Mouse (Mus musculus): ENCODE measurements around the gene Rtn4. TPM values are rescaled to one million over a fixed set of nuclear protein-coding genes. Genes with fewer than 3 reads are reported as not detected.

The Rtn4 gene
- total and polyA plus RNA-seq, 2 experiments from 2014 or later = 167 to 400 TPM

DNA sequence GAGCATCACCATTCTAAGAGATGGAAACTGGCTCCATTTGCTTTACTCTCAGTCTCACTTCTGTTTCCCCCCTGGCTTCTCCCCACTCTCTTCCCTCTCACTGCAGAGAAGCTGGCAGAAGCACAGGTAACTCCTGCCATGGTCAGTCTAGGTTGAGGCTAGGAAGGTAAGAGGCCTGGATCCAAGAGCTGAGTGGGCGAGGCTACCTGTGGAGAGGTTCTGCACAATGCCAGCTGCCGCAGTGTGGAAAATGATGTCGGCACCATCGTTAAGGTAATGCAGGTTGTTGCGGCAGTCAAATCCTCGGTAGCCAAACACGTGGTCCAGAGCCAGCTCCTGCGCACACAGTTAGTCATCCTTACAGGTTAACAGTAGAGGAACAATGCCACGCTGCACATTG lies 68.6 kb downstream of the Rtn4 start:
- 91% methylated on average over 9 of the region's 9 CpGs for WGBS
- H3K4me1 ChIP-seq (ENCODE audit: insufficient read depth) = no peaks in the 10 kb centered on the region
- ATAC-seq = no peak
- H3K4me3 ChIP-seq (ENCODE audit: low read depth, low read length) = no peak overlapping the region
- no peaks in the 10 kb centered on the region for H3K27me3 ChIP-seq (ENCODE audit: insufficient read depth, low read length)
- H3K9me3 ChIP-seq (ENCODE audit: low read length) = no peaks in the 10 kb centered on the region
- no peak overlapping the region for H3K4me2 ChIP-seq (ENCODE audit: low read depth)
- H3K27ac ChIP-seq (ENCODE audit: low read depth, low read length) = no peak overlapping the region
- H3K9ac ChIP-seq = no peak overlapping the region
- no peak for TF ChIP-seq CTCF (IDR thresholded peaks at IDR 0.05; ENCODE audit: low read depth)
- peaks cover 11% of the 10 kb centered on the region; the same call in 1 of the 2 replicates for H3K36me3 ChIP-seq (ENCODE audit: insufficient read depth)
- no peak for DNase-seq

DNA sequence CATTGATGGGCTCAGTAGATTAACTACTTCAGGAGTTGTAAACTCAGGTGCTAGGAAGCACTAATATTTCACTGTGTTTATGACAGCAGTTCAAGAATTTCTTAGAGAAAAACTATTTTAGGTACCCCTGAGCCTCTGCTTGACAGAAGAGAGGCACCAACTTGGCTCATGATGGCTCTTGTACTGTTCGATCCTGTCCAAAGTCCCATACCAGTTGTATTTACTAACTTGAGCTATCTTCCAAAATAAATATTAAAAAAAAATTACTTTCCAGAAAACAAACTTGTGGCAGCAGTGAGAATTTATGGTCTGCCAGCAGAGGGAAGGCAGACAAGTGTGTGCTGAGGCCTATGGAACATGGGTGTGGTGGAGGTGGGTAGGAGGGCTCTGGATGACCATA lies 70.0 kb downstream of the Rtn4 start:
- Histone ChIP-seq H3K4me1 (ENCODE audit: insufficient read depth) (no peaks in the 10 kb centered on the region), H3K9ac (no peak overlapping the region), H3K36me3 (ENCODE audit: insufficient read depth) (peaks cover 11% of the 10 kb centered on the region; the same call in 1 of the 2 replicates), H3K4me3 (ENCODE audit: low read depth, low read length) (no peak overlapping the region), H3K9me3 (ENCODE audit: low read length) (no peaks in the 10 kb centered on the region), H3K4me2 (ENCODE audit: low read depth) (no peak overlapping the region), H3K27me3 (ENCODE audit: insufficient read depth, low read length) (no peaks in the 10 kb centered on the region), H3K27ac (ENCODE audit: low read depth, low read length) (no peak overlapping the region)
- no peak for ATAC-seq
- 94% methylated on average over 1 of the region's 1 CpGs for WGBS
- DNase-seq = no peak
- TF ChIP-seq CTCF (IDR thresholded peaks at IDR 0.05; ENCODE audit: low read depth) = no peak

DNA sequence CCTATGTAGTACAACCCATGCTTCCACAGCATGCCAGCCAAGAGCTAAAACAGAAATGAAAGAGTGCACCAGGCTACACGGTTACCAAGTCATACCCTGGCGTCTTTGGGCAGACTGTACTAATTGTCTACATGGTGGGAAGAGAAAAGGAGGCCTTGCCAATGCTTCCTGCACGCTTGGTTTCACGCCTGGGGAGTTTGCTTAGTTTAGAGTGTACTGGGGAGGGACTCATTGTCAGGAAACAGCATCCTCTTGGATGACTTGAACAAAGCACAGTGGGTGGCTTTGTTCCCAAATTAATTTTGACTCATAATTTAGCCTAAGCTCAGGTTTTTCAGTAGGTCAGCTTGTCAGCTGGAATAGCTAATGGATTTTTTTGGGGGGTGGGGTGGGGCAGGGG lies 72.3 kb downstream of the Rtn4 start:
- no peak for DNase-seq
- ATAC-seq = no peak
- WGBS = 17% methylated on average over 4 of the region's 4 CpGs

DNA sequence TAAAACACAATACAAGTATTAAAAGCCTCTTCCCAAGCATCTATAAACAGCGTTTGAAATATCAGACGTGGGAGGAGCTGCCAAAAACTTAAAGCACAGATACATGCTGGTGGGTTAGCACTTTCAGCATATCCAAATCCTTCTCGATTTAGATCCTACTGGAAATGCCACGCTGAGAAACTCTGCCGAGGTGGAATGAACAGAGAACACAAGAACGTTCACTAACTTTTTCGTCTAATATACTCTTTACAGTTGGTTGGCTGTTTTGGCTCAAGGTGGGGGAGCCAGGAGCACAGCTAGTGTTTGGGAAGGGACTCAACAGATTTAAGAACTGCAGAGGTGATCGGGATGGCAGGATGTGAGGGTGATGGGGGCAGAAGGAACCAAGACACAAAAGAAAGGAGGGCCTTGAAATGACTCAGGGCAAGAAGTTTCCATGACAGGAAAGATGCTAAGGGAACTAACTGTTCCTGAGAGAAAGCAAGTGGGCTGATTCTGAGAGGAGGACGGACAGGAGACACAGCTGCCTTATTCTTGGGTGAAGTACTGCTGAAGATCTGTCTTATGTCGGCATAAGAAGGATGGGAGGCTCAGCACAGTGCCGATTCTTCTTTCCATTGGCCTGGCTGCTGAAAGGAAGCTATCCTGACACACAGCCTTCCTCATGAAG lies 73.7 kb downstream of the Rtn4 start:
- ATAC-seq (no peak), DNase-seq (no peak)
- Histone ChIP-seq H3K27ac (ENCODE audit: low read depth, low read length) (no peak overlapping the region), H3K4me1 (ENCODE audit: insufficient read depth) (no peaks in the 10 kb centered on the region), H3K36me3 (ENCODE audit: insufficient read depth) (peaks cover 4% of the 10 kb centered on the region; the same call in 1 of the 2 replicates), H3K9ac (no peak overlapping the region), H3K4me3 (ENCODE audit: low read depth, low read length) (no peak overlapping the region), H3K27me3 (ENCODE audit: insufficient read depth, low read length) (no peaks in the 10 kb centered on the region), H3K4me2 (ENCODE audit: low read depth) (no peak overlapping the region), H3K9me3 (ENCODE audit: low read length) (no peaks in the 10 kb centered on the region)
- 76% methylated on average over 11 of the region's 11 CpGs for WGBS
- TF ChIP-seq CTCF (IDR thresholded peaks at IDR 0.05; ENCODE audit: low read depth) = no peak

More for the DNA sequence above, 72.3 kb downstream of the Rtn4 start:
- TF ChIP-seq CTCF (IDR thresholded peaks at IDR 0.05; ENCODE audit: low read depth) = no peak
- H3K9ac ChIP-seq = no peak overlapping the region
- no peak overlapping the region for H3K4me3 ChIP-seq (ENCODE audit: low read depth, low read length)
- no peak overlapping the region for H3K27ac ChIP-seq (ENCODE audit: low read depth, low read length)
- no peaks in the 10 kb centered on the region for H3K4me1 ChIP-seq (ENCODE audit: insufficient read depth)
- no peaks in the 10 kb centered on the region for H3K9me3 ChIP-seq (ENCODE audit: low read length)
- H3K36me3 ChIP-seq (ENCODE audit: insufficient read depth) = peaks cover 4% of the 10 kb centered on the region; the same call in 1 of the 2 replicates
- no peaks in the 10 kb centered on the region for H3K27me3 ChIP-seq (ENCODE audit: insufficient read depth, low read length)
- H3K4me2 ChIP-seq (ENCODE audit: low read depth) = no peak overlapping the region

DNA sequence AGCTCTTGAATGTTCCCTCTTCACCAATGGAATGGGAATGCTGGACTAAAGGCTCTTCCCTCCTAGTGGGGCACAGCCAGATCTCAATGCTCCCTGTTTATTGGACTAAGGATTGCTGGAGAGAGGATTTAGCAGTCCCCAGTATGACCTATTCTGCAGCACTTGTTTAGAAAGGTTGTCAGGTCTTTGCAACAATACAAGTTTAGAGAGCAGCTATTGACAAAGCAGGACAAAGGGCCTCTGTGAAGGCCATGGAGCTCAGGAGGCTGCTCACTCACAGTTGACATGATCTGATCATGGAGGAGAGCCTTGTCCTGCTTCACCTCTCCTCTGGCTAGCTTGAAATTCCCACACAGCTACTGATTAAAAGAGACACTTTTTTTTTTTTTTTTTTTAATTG lies 75.8 kb downstream of the Rtn4 start:
- Histone ChIP-seq H3K9me3 (ENCODE audit: low read length) (no peaks in the 10 kb centered on the region), H3K4me2 (ENCODE audit: low read depth) (no peak overlapping the region), H3K4me3 (ENCODE audit: low read depth, low read length) (no peak overlapping the region), H3K27me3 (ENCODE audit: insufficient read depth, low read length) (no peaks in the 10 kb centered on the region), H3K27ac (ENCODE audit: low read depth, low read length) (no peak overlapping the region), H3K4me1 (ENCODE audit: insufficient read depth) (no peaks in the 10 kb centered on the region), H3K36me3 (ENCODE audit: insufficient read depth) (peaks cover under 1% of the 10 kb centered on the region; the same call in 1 of the 2 replicates), H3K9ac (no peak overlapping the region)
- ATAC-seq (no peak), DNase-seq (no peak)
- no peak for TF ChIP-seq CTCF (IDR thresholded peaks at IDR 0.05; ENCODE audit: low read depth)

DNA sequence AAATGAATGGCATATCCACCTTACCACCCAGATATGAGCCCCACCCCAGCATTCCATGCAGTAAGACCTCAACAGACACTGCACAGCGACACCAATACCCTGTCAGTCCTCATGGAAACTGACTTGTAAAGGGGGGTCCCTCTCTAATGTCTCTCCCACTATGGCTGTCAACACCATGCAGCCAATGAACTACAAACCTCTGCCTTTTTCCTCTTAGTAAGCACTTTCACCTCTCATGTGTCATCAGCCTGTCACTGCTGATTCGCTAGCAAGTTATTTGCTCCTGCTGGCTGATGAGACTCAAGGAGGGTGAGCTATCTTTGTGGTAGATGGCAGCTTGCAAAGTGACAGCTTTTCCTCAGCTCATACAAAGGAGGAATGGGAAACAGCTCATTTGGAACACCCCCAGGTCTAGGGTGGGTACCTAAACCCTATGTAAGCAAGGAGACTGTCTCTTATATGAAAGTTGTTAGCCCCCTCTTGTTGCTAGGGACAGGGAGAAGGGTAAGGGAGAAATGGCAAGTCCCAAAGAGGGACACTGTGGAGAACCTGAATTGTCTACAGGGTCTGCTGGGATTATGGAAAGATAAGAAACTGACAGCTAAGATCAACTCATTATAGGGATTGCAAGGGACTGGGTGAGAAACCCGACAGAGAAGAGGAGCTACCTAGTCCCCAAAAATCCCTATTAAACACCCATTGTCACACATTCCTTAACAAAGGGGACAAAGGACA lies 78.1 kb downstream of the Rtn4 start:
- no peak for TF ChIP-seq CTCF (IDR thresholded peaks at IDR 0.05; ENCODE audit: low read depth)
- H3K4me1 ChIP-seq (ENCODE audit: insufficient read depth) = no peaks in the 10 kb centered on the region
- DNase-seq (no peak), ATAC-seq (peak; percentile 38)
- H3K27me3 ChIP-seq (ENCODE audit: insufficient read depth, low read length) = no peaks in the 10 kb centered on the region
- no peak overlapping the region for H3K4me2 ChIP-seq (ENCODE audit: low read depth)
- no peak overlapping the region for H3K4me3 ChIP-seq (ENCODE audit: low read depth, low read length)
- H3K36me3 ChIP-seq (ENCODE audit: insufficient read depth) = no peaks in the 10 kb centered on the region
- no peak overlapping the region for H3K27ac ChIP-seq (ENCODE audit: low read depth, low read length)
- 62% methylated on average over 3 of the region's 3 CpGs for WGBS
- no peaks in the 10 kb centered on the region for H3K9me3 ChIP-seq (ENCODE audit: low read length)
- H3K9ac ChIP-seq = no peak overlapping the region

DNA sequence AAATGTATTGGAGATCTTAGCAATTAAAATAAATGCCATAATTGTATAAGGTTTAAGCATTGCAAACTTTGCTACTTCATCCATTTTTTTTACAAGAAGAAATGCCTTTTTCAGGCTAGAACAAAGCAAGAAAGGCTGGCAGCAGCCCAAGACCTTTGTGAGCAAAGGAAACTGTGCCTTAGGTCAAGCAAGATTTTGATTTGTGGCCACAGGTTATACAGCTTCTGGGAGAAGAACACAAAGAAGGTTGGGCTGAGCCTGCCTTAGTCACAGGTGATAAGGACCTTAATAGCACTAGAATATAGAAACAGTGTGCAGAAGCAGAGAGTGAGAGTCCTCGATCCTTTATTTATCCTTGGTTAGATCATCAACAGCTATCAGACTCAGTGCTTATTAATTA lies 79.5 kb downstream of the Rtn4 start:
- DNase-seq (no peak), ATAC-seq (no peak)
- Histone ChIP-seq H3K4me1 (ENCODE audit: insufficient read depth) (no peaks in the 10 kb centered on the region), H3K27me3 (ENCODE audit: insufficient read depth, low read length) (no peaks in the 10 kb centered on the region), H3K4me2 (ENCODE audit: low read depth) (no peak overlapping the region), H3K4me3 (ENCODE audit: low read depth, low read length) (no peak overlapping the region), H3K36me3 (ENCODE audit: insufficient read depth) (no peaks in the 10 kb centered on the region), H3K27ac (ENCODE audit: low read depth, low read length) (no peak overlapping the region), H3K9ac (no peak overlapping the region), H3K9me3 (ENCODE audit: low read length) (no peaks in the 10 kb centered on the region)
- WGBS = 73% methylated on average over 1 of the region's 1 CpGs
- no peak for TF ChIP-seq CTCF (IDR thresholded peaks at IDR 0.05; ENCODE audit: low read depth)
